Mouse (Mus musculus): Measurements from ENCODE around the gene Tnfaip3.

Gene Tnfaip3

GRCm38 (mm10) chr10:19014381-19015256 is 838 bp downstream of the Tnfaip3 start:
- DNase-seq = peak; percentile 30

DNA sequence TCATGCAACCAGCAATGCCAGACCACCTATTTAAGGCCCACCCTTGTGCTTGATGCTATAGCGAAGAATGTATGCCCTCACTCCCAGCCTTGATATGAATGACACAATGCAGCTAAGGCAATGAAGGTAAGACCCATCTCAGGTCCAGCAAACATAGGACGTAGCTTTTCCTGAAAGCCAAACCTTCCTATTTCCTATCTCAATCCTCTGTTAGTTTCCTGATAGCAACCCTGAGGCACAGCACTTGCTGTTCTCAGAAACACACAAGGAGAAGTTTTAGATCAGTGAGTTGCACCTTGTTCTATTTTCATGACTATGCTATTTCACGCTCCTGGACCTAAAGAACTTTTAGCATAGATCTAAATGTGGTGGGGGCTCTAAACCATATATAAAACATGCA is 2.1 kb downstream of the Tnfaip3 start:
- DNase-seq = no peak

GRCm38 (mm10) chr10:19012616-19013015 is 2.8 kb downstream of the Tnfaip3 start:
- DNase-seq = no peak

- DNase-seq = no peak
Measured at GRCm38 (mm10) chr10:19011832-19012440, 3.5 kb downstream of the Tnfaip3 start.

- DNase-seq = no peak
Measured at GRCm38 (mm10) chr10:19010414-19010813, 5.0 kb downstream of the Tnfaip3 start.

GRCm38 (mm10) chr10:19009186-19009672 is 6.2 kb downstream of the Tnfaip3 start:
- DNase-seq = peak; percentile 81

DNA sequence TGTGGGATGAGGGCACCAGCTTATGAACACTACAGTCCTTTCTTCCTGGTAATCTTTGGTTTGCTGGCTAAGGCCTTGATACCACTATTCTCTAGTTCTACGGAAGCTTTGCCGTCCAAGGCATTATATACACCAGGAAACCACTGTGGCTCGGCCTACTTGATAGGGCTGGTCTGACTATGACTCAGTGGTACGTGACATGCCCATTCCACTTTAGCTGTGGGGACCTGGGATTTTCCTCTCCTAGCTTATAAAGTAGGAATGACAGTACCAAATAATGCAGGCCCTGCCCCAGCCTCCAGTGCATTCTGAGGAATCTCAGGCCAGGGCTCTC is 6.9 kb downstream of the Tnfaip3 start:
- no peak for DNase-seq

DNA sequence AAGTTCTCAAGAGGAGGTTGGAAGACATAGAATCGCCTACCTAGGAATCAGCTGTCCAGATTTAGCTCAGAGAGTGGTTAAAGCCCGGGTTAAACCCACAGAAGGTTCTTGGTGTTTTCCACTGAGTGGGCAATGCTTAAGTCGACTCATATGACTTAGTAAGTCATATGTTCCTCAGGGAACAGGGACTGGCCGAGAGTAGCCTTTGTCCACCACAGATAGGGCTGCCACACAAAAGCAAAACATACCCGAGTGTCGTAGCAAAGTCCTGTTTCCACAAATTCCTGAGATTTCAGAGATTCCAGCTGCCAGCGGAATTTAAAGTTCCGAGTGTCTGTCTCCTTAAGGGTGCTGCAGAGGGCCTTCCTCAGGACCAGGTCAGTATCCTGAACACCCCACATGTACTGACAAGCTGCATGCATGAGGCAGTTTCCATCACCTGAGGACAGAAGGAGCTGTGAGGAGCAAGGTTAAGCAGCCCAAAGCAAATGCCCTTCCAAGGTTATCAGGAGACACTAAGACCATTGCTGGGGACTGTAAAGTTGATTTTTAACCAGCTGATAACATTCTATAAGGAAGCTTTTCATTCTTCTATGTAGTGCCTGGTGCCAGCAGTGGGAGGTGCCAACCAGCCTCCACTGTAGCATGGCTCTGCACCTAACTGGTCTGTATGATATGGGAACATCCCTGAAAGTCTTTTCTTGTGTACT is 7.4 kb downstream of the Tnfaip3 start:
- DNase-seq = no peak

GRCm38 (mm10) chr10:19002091-19002785 is 13.2 kb downstream of the Tnfaip3 start:
- no peak for DNase-seq

GRCm38 (mm10) chr10:18999427-18999826 is 16.0 kb downstream of the Tnfaip3 start:
- no peak for DNase-seq

DNA sequence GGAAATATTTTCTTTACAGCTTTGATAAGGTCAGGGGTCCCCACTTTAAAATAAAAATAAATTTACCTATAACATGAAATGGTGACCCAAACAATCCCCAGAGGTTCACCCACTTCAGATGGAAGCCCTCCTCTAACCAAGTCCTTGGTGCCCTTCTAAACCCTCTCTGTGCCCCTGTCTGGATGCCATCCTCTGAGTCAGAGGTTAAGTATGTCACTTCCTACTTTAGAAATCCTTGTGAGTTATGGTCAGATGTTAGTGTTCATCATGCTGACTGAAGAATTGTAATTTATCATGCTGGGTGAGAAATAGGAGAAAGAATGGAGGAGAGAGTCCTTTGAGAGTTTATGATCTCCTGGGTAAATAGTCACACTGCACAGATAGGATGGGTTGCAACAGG is 19.1 kb downstream of the Tnfaip3 start:
- no peak for DNase-seq

GRCm38 (mm10) chr10:18995465-18996261 is 19.8 kb downstream of the Tnfaip3 start:
- peak; percentile 58 for DNase-seq

GRCm38 (mm10) chr10:18992971-18993370 is 22.5 kb downstream of the Tnfaip3 start:
- DNase-seq = no peak

DNA sequence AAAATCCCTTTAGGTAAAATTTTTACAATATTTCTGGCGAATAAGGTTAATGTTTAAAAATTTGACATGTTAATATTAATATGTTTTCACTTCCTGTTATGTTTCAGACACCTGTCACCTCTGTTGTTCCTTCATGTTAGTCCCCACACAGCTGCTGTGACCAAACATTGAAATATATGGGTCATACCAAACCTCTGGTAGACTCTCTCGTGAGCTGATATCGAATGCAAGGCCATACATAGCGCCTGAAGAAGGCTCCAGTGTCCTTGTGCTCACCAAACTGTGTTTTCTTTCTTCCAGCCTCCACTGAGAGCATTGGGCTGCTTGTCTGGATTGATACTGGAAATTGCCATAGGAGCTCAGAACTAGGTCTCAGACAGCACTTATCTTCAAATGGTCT is 24.4 kb downstream of the Tnfaip3 start:
- DNase-seq = no peak

DNA sequence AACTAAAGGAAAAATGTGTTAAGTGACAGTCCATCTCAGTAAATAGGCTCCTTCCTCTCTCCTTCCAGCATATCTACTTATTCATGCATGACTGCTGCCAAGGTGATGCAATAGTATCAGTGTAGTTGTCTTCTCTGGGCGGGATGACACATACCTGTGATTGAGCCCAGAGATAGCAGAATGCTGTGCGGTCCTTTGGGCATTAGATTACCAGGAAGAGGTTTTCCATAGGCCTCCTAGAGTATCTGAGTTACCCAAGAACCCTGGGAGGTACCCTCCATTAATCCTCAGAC is 27.6 kb downstream of the Tnfaip3 start:
- no peak for DNase-seq

GRCm38 (mm10) chr10:18987046-18987906 is 28.2 kb downstream of the Tnfaip3 start:
- no peak for DNase-seq

DNA sequence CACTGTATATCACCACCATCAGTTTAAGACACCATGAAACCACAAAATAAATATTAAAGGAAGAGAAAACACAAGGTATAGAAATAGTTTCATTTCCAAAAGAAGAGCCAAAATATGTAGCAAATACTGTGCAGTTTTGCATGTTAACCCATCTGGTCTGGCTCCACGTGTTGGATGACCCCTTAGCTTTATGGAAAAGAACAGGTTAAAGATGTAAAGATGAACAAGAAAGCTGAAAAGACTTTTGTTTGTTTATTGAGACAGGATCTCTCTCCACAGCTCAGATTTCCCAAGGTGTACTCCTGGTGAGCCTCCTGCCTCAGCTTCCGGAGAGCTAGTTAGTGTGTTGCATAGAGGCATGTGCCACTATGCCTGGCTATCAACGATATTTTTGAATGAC is 29.9 kb downstream of the Tnfaip3 start:
- no peak for DNase-seq

DNA sequence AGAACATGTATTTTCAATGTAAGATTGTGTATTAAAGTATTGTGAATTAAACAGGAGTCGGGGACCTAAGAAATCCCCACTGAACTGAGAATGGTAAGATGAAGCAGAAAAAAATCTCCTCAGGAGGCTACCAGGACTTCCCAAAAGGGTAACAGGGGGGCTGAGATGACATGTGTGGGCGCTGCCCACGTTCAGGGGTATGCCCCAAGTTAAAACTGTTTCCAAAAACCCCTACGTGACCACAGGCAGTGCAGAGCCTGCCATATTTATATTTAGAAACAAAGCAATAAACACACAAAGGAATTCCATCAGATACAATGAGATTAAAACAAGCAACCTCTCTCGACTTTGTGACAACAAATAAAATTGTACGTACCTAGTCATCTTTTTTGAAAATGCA is 31.9 kb downstream of the Tnfaip3 start:
- DNase-seq = no peak

DNA sequence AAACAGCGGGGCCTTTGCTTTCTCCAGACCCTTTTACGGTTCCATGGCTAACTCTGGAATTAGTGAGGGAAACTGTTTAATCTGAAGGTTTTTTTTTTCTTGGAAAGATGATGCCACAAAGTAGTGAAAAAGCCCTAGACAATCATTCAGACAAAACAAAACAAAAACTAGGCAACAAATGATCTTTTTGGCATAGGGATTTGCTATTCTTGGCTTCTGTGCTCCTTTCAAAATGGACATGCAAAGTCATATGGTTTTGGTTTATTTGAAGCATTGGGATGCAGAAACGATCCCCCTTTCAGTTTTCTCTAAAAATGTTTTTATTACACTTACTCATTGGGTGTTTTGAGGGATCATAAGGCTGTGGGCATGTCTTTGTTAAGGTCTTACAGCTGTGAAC is 41.0 kb downstream of the Tnfaip3 start:
- DNase-seq = no peak

DNA sequence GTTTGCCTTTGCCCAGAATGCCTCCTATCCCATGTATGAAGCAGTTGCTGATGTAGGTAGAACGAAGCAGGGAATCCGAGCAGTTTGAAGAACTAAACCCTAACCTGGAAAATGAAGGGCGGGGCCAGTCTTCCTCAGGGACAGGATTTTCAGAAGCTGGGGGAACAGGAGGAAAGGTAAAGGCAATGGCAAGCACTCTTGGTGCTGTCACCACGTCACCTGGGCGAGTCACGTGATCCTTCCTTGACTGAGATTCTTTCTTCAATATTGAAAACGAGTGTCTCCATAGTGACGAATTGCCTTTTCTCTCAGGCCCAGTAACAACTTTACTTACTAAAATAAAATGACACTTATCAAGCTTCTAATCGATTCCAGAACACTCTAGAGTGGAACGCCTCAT is 48.6 kb downstream of the Tnfaip3 start:
- no peak for DNase-seq

DNA sequence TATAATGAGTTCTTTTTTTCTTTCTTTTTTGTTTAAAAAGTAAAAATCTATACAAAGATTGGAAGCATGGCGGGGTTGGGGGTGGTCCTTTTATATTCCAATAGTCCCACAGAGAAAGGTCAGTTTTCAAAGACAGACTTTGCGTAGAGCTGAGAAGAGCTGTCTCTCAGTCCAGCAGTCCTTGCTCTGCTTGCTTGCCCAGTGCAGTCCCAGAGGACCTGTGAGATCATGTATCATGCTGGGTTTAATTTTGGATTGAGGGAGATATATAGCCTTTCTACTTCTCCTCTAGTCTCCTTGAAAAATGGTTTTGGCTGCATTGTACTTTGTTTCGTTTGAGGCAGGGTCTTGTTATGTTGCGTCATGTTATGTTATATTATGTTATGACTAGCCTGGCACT is 49.9 kb downstream of the Tnfaip3 start:
- no peak for DNase-seq

- peak; percentile 19 for DNase-seq
Measured at GRCm38 (mm10) chr10:18964856-18965255, 50.6 kb downstream of the Tnfaip3 start.
